Mouse (Mus musculus): Measurements from ENCODE around the gene Gm49378. TPM values are rescaled to one million over a fixed set of nuclear protein-coding genes. Genes with fewer than 3 reads are reported as not detected.

Gm49378 gene
- polyA plus RNA-seq, 1 experiment from 2014 or later = 0.59 TPM

Other genes starting within 250 kb of the Gm49378 start
- 67.2 and 68.9 TPM in 2 replicates for gene Dhrs4, start 159.1 kb downstream of the Gm49378 start, polyA plus RNA-seq (2015; fragmentation: Nextera tagmentation; extraction: Ambion mirVana)
- gene Carmil3, start 147.2 kb downstream of the Gm49378 start, polyA plus RNA-seq (2015; fragmentation: Nextera tagmentation; extraction: Ambion mirVana) = 1.3 and 1.9 TPM in 2 replicates
- 0.21 and 0.24 TPM in 2 replicates for gene Cpne6, start 127.5 kb downstream of the Gm49378 start, polyA plus RNA-seq (2015; fragmentation: Nextera tagmentation; extraction: Ambion mirVana)
- 0.05 TPM in 1 of 2 replicates, not detected in the other for gene Nrl, start 112.9 kb downstream of the Gm49378 start, polyA plus RNA-seq (2015; fragmentation: Nextera tagmentation; extraction: Ambion mirVana)
- 36.8 and 42.8 TPM in 2 replicates for gene Pck2, start 97.6 kb downstream of the Gm49378 start, polyA plus RNA-seq (2015; fragmentation: Nextera tagmentation; extraction: Ambion mirVana)
- 75.1 and 75.5 TPM in 2 replicates for gene Dcaf11, start 77.9 kb downstream of the Gm49378 start, polyA plus RNA-seq (2015; fragmentation: Nextera tagmentation; extraction: Ambion mirVana)
- gene A730061H03Rik, start 77.5 kb downstream of the Gm49378 start, polyA plus RNA-seq (2015; fragmentation: Nextera tagmentation; extraction: Ambion mirVana) = 1.2 and 1.5 TPM in 2 replicates
- gene Fitm1, start 62.3 kb downstream of the Gm49378 start, polyA plus RNA-seq (2015; fragmentation: Nextera tagmentation; extraction: Ambion mirVana) = 79.4 and 85.6 TPM in 2 replicates
- gene Psme1, start 59.8 kb downstream of the Gm49378 start, polyA plus RNA-seq (2015; fragmentation: Nextera tagmentation; extraction: Ambion mirVana) = 223 and 227 TPM in 2 replicates
- gene Emc9, start 52.6 kb downstream of the Gm49378 start, polyA plus RNA-seq (2015; fragmentation: Nextera tagmentation; extraction: Ambion mirVana) = 24.0 and 26.5 TPM in 2 replicates
- 207 TPM in 2 replicates for gene Psme2, start 46.8 kb downstream of the Gm49378 start, polyA plus RNA-seq (2015; fragmentation: Nextera tagmentation; extraction: Ambion mirVana)
- gene Rnf31, start 46.2 kb downstream of the Gm49378 start, polyA plus RNA-seq (2015; fragmentation: Nextera tagmentation; extraction: Ambion mirVana) = 15.7 and 18.6 TPM in 2 replicates
- gene Irf9, start 34.3 kb downstream of the Gm49378 start, polyA plus RNA-seq (2015; fragmentation: Nextera tagmentation; extraction: Ambion mirVana) = 11.5 and 15.3 TPM in 2 replicates
- gene Rec8, start 19.9 kb downstream of the Gm49378 start, polyA plus RNA-seq (2015; fragmentation: Nextera tagmentation; extraction: Ambion mirVana) = 4.8 and 7.3 TPM in 2 replicates
- 64.8 and 70.8 TPM in 2 replicates for gene Ipo4, start 1.9 kb downstream of the Gm49378 start, polyA plus RNA-seq (2015; fragmentation: Nextera tagmentation; extraction: Ambion mirVana)
- 90.8 and 99.0 TPM in 2 replicates for gene Tm9sf1, start 5.9 kb upstream of the Gm49378 start, polyA plus RNA-seq (2015; fragmentation: Nextera tagmentation; extraction: Ambion mirVana)
- gene Tssk4, start 12.3 kb upstream of the Gm49378 start, polyA plus RNA-seq (2015; fragmentation: Nextera tagmentation; extraction: Ambion mirVana) = 0.22 and 0.45 TPM in 2 replicates
- gene Mdp1, start 22.6 kb upstream of the Gm49378 start, polyA plus RNA-seq (2015; fragmentation: Nextera tagmentation; extraction: Ambion mirVana) = 93.7 and 96.5 TPM in 2 replicates
- 43.0 and 43.9 TPM in 2 replicates for gene Gmpr2, start 34.0 kb upstream of the Gm49378 start, polyA plus RNA-seq (2015; fragmentation: Nextera tagmentation; extraction: Ambion mirVana)
- gene Nedd8, start 34.2 kb upstream of the Gm49378 start, polyA plus RNA-seq (2015; fragmentation: Nextera tagmentation; extraction: Ambion mirVana) = 444 and 466 TPM in 2 replicates
- 27.5 and 30.0 TPM in 2 replicates for gene Tinf2, start 43.9 kb upstream of the Gm49378 start, polyA plus RNA-seq (2015; fragmentation: Nextera tagmentation; extraction: Ambion mirVana)
- gene Tgm1, start 76.0 kb upstream of the Gm49378 start, polyA plus RNA-seq (2015; fragmentation: Nextera tagmentation; extraction: Ambion mirVana) = 0.45 and 0.57 TPM in 2 replicates
- gene Rabggta, start 84.4 kb upstream of the Gm49378 start, polyA plus RNA-seq (2015; fragmentation: Nextera tagmentation; extraction: Ambion mirVana) = 22.0 and 25.6 TPM in 2 replicates
- gene Dhrs1, start 107.8 kb upstream of the Gm49378 start, polyA plus RNA-seq (2015; fragmentation: Nextera tagmentation; extraction: Ambion mirVana) = 71.1 and 76.3 TPM in 2 replicates
- gene Nop9, start 107.8 kb upstream of the Gm49378 start, polyA plus RNA-seq (2015; fragmentation: Nextera tagmentation; extraction: Ambion mirVana) = 21.5 and 22.7 TPM in 2 replicates
- 1.3 and 1.8 TPM in 2 replicates for gene Cideb, start 120.6 kb upstream of the Gm49378 start, polyA plus RNA-seq (2015; fragmentation: Nextera tagmentation; extraction: Ambion mirVana)
- gene Ltb4r2, start 123.5 kb upstream of the Gm49378 start, polyA plus RNA-seq (2015; fragmentation: Nextera tagmentation; extraction: Ambion mirVana) = 0.20 and 0.32 TPM in 2 replicates
- gene Ltb4r1, start 128.1 kb upstream of the Gm49378 start, polyA plus RNA-seq (2015; fragmentation: Nextera tagmentation; extraction: Ambion mirVana) = 0.59 and 0.66 TPM in 2 replicates
- gene Adcy4, start 146.2 kb upstream of the Gm49378 start, polyA plus RNA-seq (2015; fragmentation: Nextera tagmentation; extraction: Ambion mirVana) = 15.3 and 17.5 TPM in 2 replicates
- gene Ripk3, start 151.0 kb upstream of the Gm49378 start, polyA plus RNA-seq (2015; fragmentation: Nextera tagmentation; extraction: Ambion mirVana) = 17.8 and 20.8 TPM in 2 replicates
- gene Nfatc4, start 185.2 kb upstream of the Gm49378 start, polyA plus RNA-seq (2015; fragmentation: Nextera tagmentation; extraction: Ambion mirVana) = 9.7 and 14.4 TPM in 2 replicates
- 11.1 and 13.7 TPM in 2 replicates for gene Nynrin, start 216.1 kb upstream of the Gm49378 start, polyA plus RNA-seq (2015; fragmentation: Nextera tagmentation; extraction: Ambion mirVana)
- gene Cbln3, start 246.5 kb upstream of the Gm49378 start, polyA plus RNA-seq (2015; fragmentation: Nextera tagmentation; extraction: Ambion mirVana) = 0.59 and 0.69 TPM in 2 replicates
- 9.8 and 11.2 TPM in 2 replicates for gene Khnyn, start 247.1 kb upstream of the Gm49378 start, polyA plus RNA-seq (2015; fragmentation: Nextera tagmentation; extraction: Ambion mirVana)